Mouse (Mus musculus): Measurements from ENCODE around the gene Olfr748. TPM values are rescaled to one million over a fixed set of nuclear protein-coding genes. Genes with fewer than 3 reads are reported as not detected.
"Not testable (repeated sequence)": the region's sequence is repeated elsewhere in the genome, so short reads cannot be mapped to it uniquely, and the experiment has no call there.

The Olfr748 gene
- polyA plus RNA-seq (2015; fragmentation: Nextera tagmentation; extraction: Ambion mirVana), result not detected in 2 replicates

DNA sequence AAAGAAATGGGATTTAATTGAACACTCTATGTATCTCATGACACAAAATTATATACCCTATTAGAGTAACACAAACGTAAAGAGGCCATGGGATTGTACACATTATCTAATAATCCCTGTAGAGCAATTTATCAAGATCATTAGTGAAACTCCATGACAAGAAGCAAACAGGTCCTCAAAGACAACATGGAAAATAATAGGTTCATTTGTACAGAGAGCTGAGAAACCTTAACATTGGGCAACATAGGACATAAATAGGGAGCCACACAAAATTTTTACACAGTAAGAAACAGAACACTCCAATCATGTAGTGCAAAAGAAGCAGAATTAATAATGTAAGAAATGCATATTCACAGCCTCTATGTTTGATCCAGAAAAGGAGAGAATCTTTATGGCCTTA lies at the start of gene Olfr748:
Olfr748 (plus strand) TSS at position 301 of the 400 bp plus-strand sequence.
- no peak within 1 kb of the TSS for H3K9ac ChIP-seq (ENCODE audit: low read depth, low read length)
- H3K4me3 ChIP-seq (ENCODE audit: low read depth, low read length), result no peak within 1 kb of the TSS
- no peaks in the 10 kb centered on the region for H3K4me1 ChIP-seq (replicated peaks; ENCODE audit: control insufficient read depth, insufficient read depth, low read length)
- 63% methylated on average over 1 of the region's 1 CpGs for WGBS
- no peak within 1 kb of the TSS for H3K4me2 ChIP-seq (replicated peaks; ENCODE audit: low read depth)
- no peaks in the 10 kb centered on the region for H3K9me3 ChIP-seq (ENCODE audit: control insufficient read depth)
- no peak for ATAC-seq
- H3K27me3 ChIP-seq (replicated peaks; ENCODE audit: control insufficient read depth, insufficient read depth, low read length), result no peaks in the 10 kb centered on the region
- no peak for TF ChIP-seq CTCF (IDR thresholded peaks at IDR 0.05; ENCODE audit: low read depth)
- no peak within 1 kb of the TSS for H3K27ac ChIP-seq (ENCODE audit: low read depth, low read length)
- H3K36me3 ChIP-seq (ENCODE audit: control insufficient read depth, insufficient read depth), result no peaks in the 10 kb centered on the region

DNA sequence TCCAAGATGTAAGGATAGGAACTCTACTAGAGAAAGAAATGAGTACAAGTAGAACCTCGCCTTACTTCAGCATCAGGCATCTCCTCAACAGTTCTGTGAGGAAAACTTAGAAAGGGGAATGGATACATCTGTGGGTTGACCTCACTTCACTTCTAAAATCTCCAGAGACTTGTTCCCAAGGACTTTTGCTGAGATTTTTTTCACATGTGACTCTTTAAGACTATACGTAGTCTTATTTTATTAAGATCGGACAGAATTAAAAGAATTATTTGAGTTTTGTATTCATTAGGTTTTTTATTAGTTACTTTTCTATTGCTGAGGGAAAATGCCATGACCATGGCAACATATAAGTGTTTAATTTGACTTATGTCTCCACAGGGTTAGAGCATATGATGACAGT lies 14.1 kb upstream of the Olfr748 start, which contains the start of gene Olfr747:
Olfr747 (minus strand) TSS at position 101 of the 400 bp plus-strand sequence.
- 90% methylated on average over 3 of the region's 3 CpGs for WGBS
- Histone ChIP-seq H3K4me3 (ENCODE audit: low read depth, low read length) (no peak within 1 kb of the TSS), H3K9me3 (ENCODE audit: control insufficient read depth) (no peaks in the 10 kb centered on the region), H3K27me3 (replicated peaks; ENCODE audit: control insufficient read depth, insufficient read depth, low read length) (no peaks in the 10 kb centered on the region), H3K27ac (ENCODE audit: low read depth, low read length) (no peak within 1 kb of the TSS), H3K4me1 (replicated peaks; ENCODE audit: control insufficient read depth, insufficient read depth, low read length) (no peaks in the 10 kb centered on the region), H3K4me2 (replicated peaks; ENCODE audit: low read depth) (no peak within 1 kb of the TSS), H3K36me3 (ENCODE audit: control insufficient read depth, insufficient read depth) (no peaks in the 10 kb centered on the region), H3K9ac (ENCODE audit: low read depth, low read length) (no peak within 1 kb of the TSS)
- TF ChIP-seq CTCF (IDR thresholded peaks at IDR 0.05; ENCODE audit: low read depth), result no peak
- ATAC-seq, result no peak

GRCm38 (mm10) chr14:50719875-50720274 lies 12.7 kb downstream of the Olfr748 start:
- 89% methylated on average over 15 of the region's 15 CpGs for WGBS
- not testable (repeated sequence) for H3K4me1 ChIP-seq (replicated peaks; ENCODE audit: control insufficient read depth, insufficient read depth, low read length); H3K27ac ChIP-seq (ENCODE audit: low read depth, low read length); H3K27me3 ChIP-seq (replicated peaks; ENCODE audit: control insufficient read depth, insufficient read depth, low read length); H3K9me3 ChIP-seq (ENCODE audit: control insufficient read depth); H3K36me3 ChIP-seq (ENCODE audit: control insufficient read depth, insufficient read depth); H3K4me3 ChIP-seq (ENCODE audit: low read depth, low read length); H3K4me2 ChIP-seq (replicated peaks; ENCODE audit: low read depth); H3K9ac ChIP-seq (ENCODE audit: low read depth, low read length); ATAC-seq

- not testable (repeated sequence) for H3K9ac ChIP-seq (ENCODE audit: low read depth, low read length); H3K27me3 ChIP-seq (replicated peaks; ENCODE audit: control insufficient read depth, insufficient read depth, low read length); H3K36me3 ChIP-seq (ENCODE audit: control insufficient read depth, insufficient read depth); H3K27ac ChIP-seq (ENCODE audit: low read depth, low read length); ATAC-seq; H3K4me3 ChIP-seq (ENCODE audit: low read depth, low read length); H3K4me1 ChIP-seq (replicated peaks; ENCODE audit: control insufficient read depth, insufficient read depth, low read length); H3K9me3 ChIP-seq (ENCODE audit: control insufficient read depth); H3K4me2 ChIP-seq (replicated peaks; ENCODE audit: low read depth)
- 84% methylated on average over 3 of the region's 4 CpGs for WGBS
Measured at GRCm38 (mm10) chr14:50722371-50722770, 15.2 kb downstream of the Olfr748 start.

- Histone ChIP-seq H3K9me3 (ENCODE audit: control insufficient read depth) (no peaks in the 10 kb centered on the region), H3K4me2 (replicated peaks; ENCODE audit: low read depth) (no peak overlapping the region), H3K4me1 (replicated peaks; ENCODE audit: control insufficient read depth, insufficient read depth, low read length) (no peaks in the 10 kb centered on the region), H3K9ac (ENCODE audit: low read depth, low read length) (no peak overlapping the region), H3K27ac (ENCODE audit: low read depth, low read length) (no peak overlapping the region), H3K36me3 (ENCODE audit: control insufficient read depth, insufficient read depth) (no peaks in the 10 kb centered on the region), H3K4me3 (ENCODE audit: low read depth, low read length) (no peak overlapping the region), H3K27me3 (replicated peaks; ENCODE audit: control insufficient read depth, insufficient read depth, low read length) (no peaks in the 10 kb centered on the region)
- no peak for ATAC-seq
- TF ChIP-seq CTCF (IDR thresholded peaks at IDR 0.05; ENCODE audit: low read depth), result no peak
- WGBS, result 78% methylated on average over 2 of the region's 2 CpGs
Measured at GRCm38 (mm10) chr14:50740334-50740733, 33.2 kb downstream of the Olfr748 start.

GRCm38 (mm10) chr14:50741584-50741983 lies 34.4 kb downstream of the Olfr748 start:
- Histone ChIP-seq H3K4me1 (replicated peaks; ENCODE audit: control insufficient read depth, insufficient read depth, low read length) (no peaks in the 10 kb centered on the region), H3K36me3 (ENCODE audit: control insufficient read depth, insufficient read depth) (no peaks in the 10 kb centered on the region), H3K27me3 (replicated peaks; ENCODE audit: control insufficient read depth, insufficient read depth, low read length) (no peaks in the 10 kb centered on the region), H3K4me2 (replicated peaks; ENCODE audit: low read depth) (no peak overlapping the region), H3K4me3 (ENCODE audit: low read depth, low read length) (no peak overlapping the region), H3K9ac (ENCODE audit: low read depth, low read length) (no peak overlapping the region), H3K9me3 (ENCODE audit: control insufficient read depth) (no peaks in the 10 kb centered on the region), H3K27ac (ENCODE audit: low read depth, low read length) (no peak overlapping the region)
- no peak for ATAC-seq
- 31% methylated on average over 2 of the region's 2 CpGs for WGBS
- no peak for TF ChIP-seq CTCF (IDR thresholded peaks at IDR 0.05; ENCODE audit: low read depth)

GRCm38 (mm10) chr14:50744994-50745393 lies 37.8 kb downstream of the Olfr748 start, which contains the start of gene Olfr749:
Olfr749 (minus strand) TSS chr14:50745094.
- TF ChIP-seq CTCF (IDR thresholded peaks at IDR 0.05; ENCODE audit: low read depth), result no peak

More at GRCm38 (mm10) chr14:50744994-50745393, 37.8 kb downstream of the Olfr748 start, which contains the start of gene Olfr749:
- no peaks in the 10 kb centered on the region for H3K9me3 ChIP-seq (ENCODE audit: control insufficient read depth)
- H3K27ac ChIP-seq (ENCODE audit: low read depth, low read length), result no peak within 1 kb of the TSS
- H3K4me1 ChIP-seq (replicated peaks; ENCODE audit: control insufficient read depth, insufficient read depth, low read length), result no peaks in the 10 kb centered on the region
- H3K4me2 ChIP-seq (replicated peaks; ENCODE audit: low read depth), result no peak within 1 kb of the TSS
- H3K36me3 ChIP-seq (ENCODE audit: control insufficient read depth, insufficient read depth), result no peaks in the 10 kb centered on the region
- no peak within 1 kb of the TSS for H3K9ac ChIP-seq (ENCODE audit: low read depth, low read length)
- no peaks in the 10 kb centered on the region for H3K27me3 ChIP-seq (replicated peaks; ENCODE audit: control insufficient read depth, insufficient read depth, low read length)
- ATAC-seq, result no peak
- no peak within 1 kb of the TSS for H3K4me3 ChIP-seq (ENCODE audit: low read depth, low read length)
